Mouse (Mus musculus): ENCODE data around the gene Cog6. TPM values are rescaled to one million over a fixed set of nuclear protein-coding genes. Genes with fewer than 3 reads are reported as not detected.

Cog6 gene
- polyA plus RNA-seq (2016; fragmentation: Nextera tagmentation; extraction: Ambion mirVana): 37.8 and 39.4 TPM in 2 replicates

DNA sequence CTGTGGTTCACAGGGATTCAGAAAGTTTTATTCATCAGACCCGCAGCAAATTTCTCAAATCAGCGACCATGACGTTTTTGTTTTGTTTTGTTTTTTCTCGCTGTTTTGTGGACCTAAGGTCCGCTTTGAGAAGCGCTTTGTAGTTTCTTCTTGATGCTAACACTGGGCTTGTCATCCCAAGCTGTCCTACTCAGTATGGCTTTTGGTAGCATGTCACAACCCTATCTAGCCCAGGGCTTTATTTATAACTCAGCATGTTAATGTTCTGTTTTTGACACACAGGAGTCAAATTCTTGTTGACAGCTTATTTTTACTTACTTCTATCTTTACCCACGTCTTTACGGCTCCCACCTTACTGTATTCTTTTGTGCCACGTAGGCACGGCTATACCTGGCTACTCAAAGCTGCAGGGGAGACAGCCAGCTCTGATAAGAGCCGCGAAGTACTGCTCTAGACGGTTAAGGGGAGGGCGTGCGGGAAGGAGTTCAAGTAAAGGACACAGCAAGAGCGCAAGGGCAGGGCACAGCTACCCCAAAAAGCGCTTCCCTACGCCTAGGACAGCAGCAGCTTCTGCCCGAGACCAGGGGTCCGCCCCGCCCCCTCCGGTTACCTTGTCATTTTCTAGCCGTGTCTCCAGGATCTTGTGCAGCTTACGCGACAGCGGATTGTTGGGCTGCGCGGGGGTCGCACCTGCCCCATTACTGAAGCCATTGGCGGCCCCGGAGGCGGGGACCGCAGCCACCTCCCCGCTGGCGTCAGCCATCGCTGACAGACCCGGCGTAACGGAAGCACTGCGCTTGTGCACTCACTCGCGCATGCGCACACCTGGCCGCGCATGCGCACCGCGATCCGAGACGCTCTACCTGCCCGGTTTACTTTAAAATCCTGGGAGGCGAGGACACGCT lies at the start of gene Cog6:
Gene Cog6, minus strand, starts transcription at position 802 of the 905 bp plus-strand sequence.
- Histone ChIP-seq H3K36me3 (replicated peaks) (peaks cover 23% of the 10 kb centered on the region), H3K4me3 (peak within 1 kb of the TSS; percentile 88), H3K27ac (peak within 1 kb of the TSS; percentile 89), H3K9me3 (no peaks in the 10 kb centered on the region), H3K27me3 (ENCODE audit: poor library complexity, severe bottlenecking) (no peaks in the 10 kb centered on the region), H3K4me1 (peaks cover 10% of the 10 kb centered on the region)
- 7% methylated on average over 53 of the region's 53 CpGs for WGBS
- peak; percentile 81 for DNase-seq (ENCODE audit: extremely low spot score, low spot score)

DNA sequence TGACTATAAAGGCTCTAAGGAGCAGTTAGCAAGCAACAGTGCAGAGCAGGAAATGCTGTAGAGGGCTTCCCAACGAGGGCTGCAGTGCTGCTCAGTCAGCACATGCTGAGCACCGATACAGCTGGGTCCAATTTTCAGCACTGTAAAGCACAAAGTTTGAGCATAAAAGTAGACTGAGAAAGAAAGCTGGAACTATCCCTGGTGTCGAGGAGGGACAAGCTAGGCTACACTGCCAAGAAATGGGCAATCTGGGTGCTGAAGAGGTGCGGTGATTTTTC lies 49.0 kb upstream of the Cog6 start:
- Histone ChIP-seq H3K9me3 (peaks cover 3% of the 10 kb centered on the region; the same call in 1 of the 2 replicates), H3K27ac (no peak overlapping the region), H3K27me3 (ENCODE audit: poor library complexity, severe bottlenecking) (no peaks in the 10 kb centered on the region), H3K36me3 (replicated peaks) (no peaks in the 10 kb centered on the region), H3K4me1 (peaks cover 19% of the 10 kb centered on the region), H3K4me3 (no peak overlapping the region)
- DNase-seq (ENCODE audit: extremely low spot score, low spot score): no peak
- WGBS: 84% methylated on average over 4 of the region's 4 CpGs

DNA sequence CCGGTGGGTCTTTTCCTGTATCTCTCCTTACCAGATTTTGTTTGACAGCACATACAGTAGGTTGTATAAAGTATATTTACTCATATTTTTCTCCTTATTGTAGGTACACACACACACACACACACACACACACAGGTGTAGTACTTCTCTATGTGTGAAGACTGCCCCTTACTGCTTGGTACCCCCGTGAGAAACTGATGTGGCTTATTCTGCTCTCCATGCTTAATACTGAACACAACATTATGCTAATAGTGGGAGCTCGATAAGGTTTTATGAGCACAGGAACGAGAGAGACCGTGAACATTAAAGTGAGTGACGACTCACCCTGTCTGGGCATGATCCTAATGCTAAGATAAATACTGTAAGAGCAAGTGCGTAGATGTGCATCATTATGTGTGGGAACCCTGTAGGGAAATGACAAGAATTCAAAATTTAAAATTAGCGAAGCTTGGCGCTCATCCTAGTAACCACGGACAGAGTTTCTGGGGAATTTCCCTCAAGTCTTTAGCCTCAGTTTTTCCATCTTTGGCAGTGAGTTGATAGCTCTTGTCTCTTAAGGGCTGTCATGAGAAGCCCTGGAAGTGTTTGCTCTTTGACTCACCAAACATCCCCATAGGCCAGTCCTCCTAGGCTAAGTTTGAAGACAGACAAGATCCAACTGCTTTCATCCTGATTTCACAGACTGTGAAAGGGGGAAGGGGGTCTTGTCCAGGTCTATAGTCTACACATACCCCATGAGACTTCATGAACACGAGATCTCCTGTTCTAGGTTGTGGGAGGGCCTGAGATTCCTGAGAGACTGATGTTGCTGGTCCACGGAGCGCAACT lies 48.4 kb upstream of the Cog6 start:
- no peaks in the 10 kb centered on the region for H3K36me3 ChIP-seq (replicated peaks)
- no peaks in the 10 kb centered on the region for H3K27me3 ChIP-seq (ENCODE audit: poor library complexity, severe bottlenecking)
- no peak overlapping the region for H3K27ac ChIP-seq
- WGBS: 93% methylated on average over 13 of the region's 13 CpGs
- H3K9me3 ChIP-seq: peaks cover 3% of the 10 kb centered on the region; the same call in 1 of the 2 replicates
- DNase-seq (ENCODE audit: extremely low spot score, low spot score): no peak
- H3K4me1 ChIP-seq: peaks cover 16% of the 10 kb centered on the region
- H3K4me3 ChIP-seq: no peak overlapping the region

DNA sequence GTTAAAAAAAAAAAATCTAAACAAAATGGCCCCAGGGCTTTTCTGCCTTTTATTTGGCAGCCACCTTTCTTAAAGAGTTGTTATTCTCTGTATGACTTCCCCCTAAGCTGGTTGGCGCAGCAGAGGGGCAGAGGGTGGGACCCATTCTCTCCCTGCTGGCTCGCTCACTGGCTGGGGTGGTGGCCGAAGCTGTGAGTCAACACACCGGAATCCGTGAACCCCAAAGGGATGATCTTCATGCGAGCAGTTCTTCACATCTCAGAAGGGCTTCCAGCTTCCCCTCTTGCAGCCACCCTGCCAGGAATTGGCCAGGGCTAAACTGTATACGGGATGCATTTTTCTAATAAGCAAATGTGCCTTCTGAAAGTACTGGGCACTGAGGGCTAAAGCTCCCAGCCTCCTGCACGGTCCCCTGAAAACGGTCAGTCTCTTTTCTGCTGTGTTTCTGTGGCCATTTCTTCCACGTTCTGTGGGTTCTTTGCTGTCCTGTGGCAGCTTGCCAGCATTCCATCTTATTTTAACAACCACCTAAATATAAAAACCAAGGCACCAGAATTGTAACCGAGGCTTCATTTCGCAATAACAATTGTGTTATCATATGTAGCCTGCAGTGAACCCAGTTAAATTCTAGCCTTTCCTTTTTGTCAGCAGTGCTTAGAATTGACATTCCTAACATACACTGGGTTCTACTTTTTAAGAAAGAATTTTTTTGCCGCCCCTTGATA lies 46.5 kb upstream of the Cog6 start:
- Histone ChIP-seq H3K36me3 (replicated peaks) (no peaks in the 10 kb centered on the region), H3K9me3 (peaks cover 3% of the 10 kb centered on the region; the same call in 1 of the 2 replicates), H3K27me3 (ENCODE audit: poor library complexity, severe bottlenecking) (no peaks in the 10 kb centered on the region), H3K4me1 (peaks cover 22% of the 10 kb centered on the region), H3K4me3 (no peak overlapping the region), H3K27ac (no peak overlapping the region)
- DNase-seq (ENCODE audit: extremely low spot score, low spot score): no peak
- 66% methylated on average over 13 of the region's 13 CpGs for WGBS

DNA sequence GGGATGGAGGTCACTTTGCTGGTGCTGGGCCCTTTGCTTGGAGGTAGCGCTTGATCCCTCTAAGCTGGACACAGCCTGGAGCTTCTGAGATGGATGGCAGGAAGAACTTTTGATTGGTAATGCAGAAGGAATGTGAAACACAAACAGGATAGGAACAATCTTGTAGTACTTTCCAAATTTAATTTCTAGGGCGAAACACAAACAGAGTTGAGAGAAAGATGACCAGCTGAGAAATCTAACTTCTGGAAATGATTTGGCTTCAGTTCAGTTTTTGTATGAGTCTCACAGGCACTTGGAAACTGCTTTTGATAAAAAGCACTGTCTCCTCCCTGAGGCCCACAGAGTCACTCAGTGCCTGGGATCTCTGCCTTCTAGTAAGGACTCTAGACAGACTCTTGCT lies 42.9 kb upstream of the Cog6 start:
- H3K27ac ChIP-seq: no peak overlapping the region
- H3K27me3 ChIP-seq (ENCODE audit: poor library complexity, severe bottlenecking): no peaks in the 10 kb centered on the region
- no peaks in the 10 kb centered on the region for H3K9me3 ChIP-seq
- H3K4me3 ChIP-seq: no peak overlapping the region
- no peaks in the 10 kb centered on the region for H3K36me3 ChIP-seq (replicated peaks)
- peaks cover 37% of the 10 kb centered on the region for H3K4me1 ChIP-seq
- WGBS: 82% methylated on average over 2 of the region's 2 CpGs
- no peak for DNase-seq (ENCODE audit: extremely low spot score, low spot score)

DNA sequence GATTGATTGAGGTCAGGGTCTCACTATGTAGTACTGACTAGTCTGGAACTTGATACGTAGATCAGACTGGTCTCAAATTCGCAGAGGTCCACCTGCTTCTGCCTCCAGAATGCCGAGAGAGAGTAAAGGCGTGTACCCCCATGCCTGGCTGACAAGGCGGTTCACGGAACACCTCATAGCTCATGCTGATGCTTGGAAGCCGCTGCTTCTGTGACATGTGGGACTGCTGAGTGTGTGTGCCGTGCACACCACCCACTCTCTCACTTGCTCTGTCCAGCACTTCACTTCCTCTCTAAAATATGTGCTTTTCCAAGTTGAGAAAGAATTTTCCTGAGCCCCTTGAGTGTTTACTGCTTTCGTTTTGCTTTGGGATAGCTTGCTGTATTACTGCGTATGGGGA lies 39.4 kb upstream of the Cog6 start:
- Histone ChIP-seq H3K4me3 (no peak overlapping the region), H3K27ac (no peak overlapping the region), H3K9me3 (no peaks in the 10 kb centered on the region), H3K4me1 (peaks cover 35% of the 10 kb centered on the region), H3K27me3 (ENCODE audit: poor library complexity, severe bottlenecking) (no peaks in the 10 kb centered on the region), H3K36me3 (replicated peaks) (no peaks in the 10 kb centered on the region)
- 90% methylated on average over 10 of the region's 10 CpGs for WGBS
- no peak for DNase-seq (ENCODE audit: extremely low spot score, low spot score)

DNA sequence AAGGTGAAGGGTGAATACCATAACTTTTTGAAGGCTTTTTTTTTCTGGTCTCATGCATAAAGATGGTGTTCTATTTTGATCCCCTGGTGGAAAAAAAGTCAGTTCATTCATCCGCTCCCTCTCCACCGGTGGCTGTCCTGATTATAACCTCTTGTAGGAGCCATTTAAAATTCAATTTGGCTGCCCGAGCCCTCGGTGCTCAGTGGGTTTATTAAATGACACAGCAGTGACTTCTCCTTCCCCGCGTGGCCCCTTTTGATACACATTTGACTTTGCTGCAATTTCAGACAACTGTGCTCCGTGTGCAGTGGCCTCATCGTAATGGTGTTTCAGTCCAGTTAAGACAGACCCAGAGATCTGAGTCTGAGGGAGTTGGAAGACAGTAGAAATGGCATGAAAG lies 35.3 kb upstream of the Cog6 start:
- H3K27me3 ChIP-seq (ENCODE audit: poor library complexity, severe bottlenecking): no peaks in the 10 kb centered on the region
- no peak overlapping the region for H3K4me3 ChIP-seq
- H3K4me1 ChIP-seq: peaks cover 16% of the 10 kb centered on the region
- no peaks in the 10 kb centered on the region for H3K9me3 ChIP-seq
- H3K27ac ChIP-seq: no peak overlapping the region
- no peaks in the 10 kb centered on the region for H3K36me3 ChIP-seq (replicated peaks)
- DNase-seq (ENCODE audit: extremely low spot score, low spot score): no peak
- 70% methylated on average over 8 of the region's 8 CpGs for WGBS

DNA sequence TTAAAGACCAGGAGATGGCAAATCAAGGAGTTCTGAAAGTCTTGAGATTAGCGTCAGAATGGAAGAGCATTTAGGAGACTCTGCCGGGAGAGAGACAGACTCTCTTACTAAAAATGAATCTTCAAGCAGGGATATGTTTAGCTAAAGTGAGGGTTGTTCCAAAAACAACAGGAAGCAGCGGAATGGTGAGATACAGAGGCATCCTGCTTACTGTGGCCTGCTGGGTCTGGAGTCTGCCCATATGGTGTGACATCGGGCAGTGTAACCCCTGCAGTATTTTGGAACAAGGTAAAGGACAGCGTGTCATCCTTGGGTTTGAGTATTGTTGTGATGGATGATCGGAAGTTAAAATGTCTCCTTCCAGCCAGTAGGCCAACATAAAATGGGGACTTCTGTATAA lies 29.3 kb upstream of the Cog6 start:
- peaks cover 20% of the 10 kb centered on the region for H3K4me1 ChIP-seq
- no peaks in the 10 kb centered on the region for H3K9me3 ChIP-seq
- 92% methylated on average over 6 of the region's 6 CpGs for WGBS
- DNase-seq (ENCODE audit: extremely low spot score, low spot score): no peak
- H3K4me3 ChIP-seq: no peak overlapping the region
- 0 out of 2 replicates have a peak, but pooled peaks cover 3% of the 10 kb centered on the region for H3K36me3 ChIP-seq (replicated peaks)
- peaks cover 16% of the 10 kb centered on the region for H3K27me3 ChIP-seq (ENCODE audit: poor library complexity, severe bottlenecking)
- no peak overlapping the region for H3K27ac ChIP-seq

DNA sequence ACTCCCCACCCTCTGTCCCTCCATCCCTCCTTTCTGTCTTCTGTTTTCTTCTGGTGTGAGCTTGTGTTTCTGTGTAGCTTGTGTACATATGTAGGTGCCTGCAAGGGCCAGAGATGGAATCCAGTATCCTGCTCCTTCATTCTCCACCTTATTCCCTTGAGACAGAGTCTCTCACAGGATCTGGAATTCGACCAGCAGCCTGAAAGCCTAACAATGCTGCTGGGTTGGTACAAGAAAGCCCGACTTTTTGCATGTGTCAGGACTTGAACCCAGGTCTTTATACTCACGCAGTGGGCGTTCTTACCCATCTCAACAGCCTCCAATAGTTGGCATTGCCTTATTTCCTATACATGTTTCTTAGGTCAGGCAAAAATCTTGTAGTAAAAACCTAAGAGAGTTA lies 28.7 kb upstream of the Cog6 start:
- peaks cover 22% of the 10 kb centered on the region for H3K27me3 ChIP-seq (ENCODE audit: poor library complexity, severe bottlenecking)
- no peak overlapping the region for H3K27ac ChIP-seq
- H3K4me3 ChIP-seq: no peak overlapping the region
- no peak for DNase-seq (ENCODE audit: extremely low spot score, low spot score)
- no peaks in the 10 kb centered on the region for H3K9me3 ChIP-seq
- peaks cover 26% of the 10 kb centered on the region for H3K4me1 ChIP-seq
- WGBS: 85% methylated on average over 4 of the region's 4 CpGs
- H3K36me3 ChIP-seq (replicated peaks): 0 out of 2 replicates have a peak, but pooled peaks cover 3% of the 10 kb centered on the region

DNA sequence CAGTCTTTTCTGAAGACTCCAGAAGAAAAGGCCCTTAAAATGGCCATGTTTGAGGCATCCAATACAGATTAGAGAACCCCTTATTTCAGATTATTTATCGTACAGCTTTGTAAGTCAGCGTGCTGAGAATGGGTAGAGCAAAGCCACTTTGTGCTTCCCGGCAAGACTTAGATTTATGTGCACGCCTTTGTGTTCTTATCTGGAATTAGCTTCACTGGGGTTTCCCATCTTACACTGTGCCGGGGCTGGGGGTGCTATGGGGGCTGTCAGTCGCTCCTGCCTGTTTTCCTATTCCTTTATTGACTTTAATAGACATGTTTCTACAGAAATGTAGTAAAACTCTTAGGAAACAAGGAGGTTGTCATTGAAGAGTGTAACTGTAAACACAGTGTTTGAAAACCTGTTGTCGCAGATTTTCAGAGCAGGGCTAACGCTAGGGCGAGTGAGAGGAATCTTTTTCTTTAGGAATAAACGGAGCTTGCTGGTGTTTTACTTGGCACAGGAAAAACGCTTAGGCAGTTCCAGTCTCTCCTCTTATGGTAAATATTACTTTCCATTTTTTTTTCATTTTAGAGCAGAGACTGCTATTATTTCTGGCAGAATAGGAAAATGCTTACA lies 27.8 kb upstream of the Cog6 start:
- Histone ChIP-seq H3K27me3 (ENCODE audit: poor library complexity, severe bottlenecking) (peaks cover 31% of the 10 kb centered on the region), H3K4me3 (no peak overlapping the region), H3K27ac (no peak overlapping the region), H3K4me1 (peaks cover 30% of the 10 kb centered on the region), H3K36me3 (replicated peaks) (0 out of 2 replicates have a peak, but pooled peaks cover 3% of the 10 kb centered on the region), H3K9me3 (no peaks in the 10 kb centered on the region)
- DNase-seq (ENCODE audit: extremely low spot score, low spot score): no peak
- WGBS: 88% methylated on average over 11 of the region's 11 CpGs

DNA sequence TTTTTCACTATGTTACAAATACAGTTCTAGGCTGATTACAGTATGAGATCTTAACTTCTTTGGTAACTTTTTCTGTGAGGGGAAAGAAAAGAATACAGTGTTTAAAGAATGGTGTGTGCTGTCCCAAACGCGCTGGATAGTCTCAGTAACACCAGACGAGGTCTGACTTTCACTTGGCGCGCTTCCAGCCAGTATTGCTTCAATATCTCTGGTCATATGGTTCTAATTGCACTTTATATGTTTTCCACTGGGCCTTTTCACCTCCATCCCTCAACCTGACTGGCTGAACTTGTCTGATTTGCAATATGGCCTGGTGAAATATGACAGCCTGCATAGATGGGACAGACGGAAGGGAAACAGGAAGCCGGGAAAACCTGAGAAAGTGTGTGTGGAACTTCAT lies 27.2 kb upstream of the Cog6 start:
- WGBS: 78% methylated on average over 7 of the region's 7 CpGs
- H3K4me3 ChIP-seq: no peak overlapping the region
- no peak for DNase-seq (ENCODE audit: extremely low spot score, low spot score)

DNA sequence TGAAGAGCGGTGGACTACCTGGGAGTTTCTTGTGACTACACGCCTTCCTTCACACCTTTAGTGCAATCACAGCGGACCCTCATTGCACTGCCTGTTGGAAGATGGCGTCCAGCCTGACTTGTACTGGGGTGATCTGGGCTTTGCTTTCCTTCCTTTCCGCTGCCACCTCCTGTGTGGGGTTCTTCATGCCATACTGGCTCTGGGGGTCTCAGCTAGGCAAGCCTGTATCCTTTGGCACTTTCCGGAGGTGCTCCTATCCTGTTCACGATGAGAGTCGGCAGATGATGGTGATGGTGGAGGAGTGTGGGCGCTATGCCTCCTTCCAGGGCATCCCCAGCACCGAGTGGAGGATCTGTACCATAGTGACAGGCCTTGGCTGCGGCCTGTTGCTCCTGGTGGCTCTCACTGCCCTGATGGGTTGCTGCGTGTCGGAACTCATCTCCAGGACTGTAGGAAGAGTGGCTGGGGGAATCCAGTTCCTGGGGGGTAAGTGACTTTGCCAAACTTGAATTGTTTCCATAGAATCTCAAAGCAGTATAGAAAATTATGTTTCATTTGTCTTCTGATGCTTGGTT lies 26.3 kb upstream of the Cog6 start:
- Histone ChIP-seq H3K27ac (no peak overlapping the region), H3K36me3 (replicated peaks) (0 out of 2 replicates have a peak, but pooled peaks cover 3% of the 10 kb centered on the region), H3K9me3 (no peaks in the 10 kb centered on the region), H3K27me3 (ENCODE audit: poor library complexity, severe bottlenecking) (peaks cover 43% of the 10 kb centered on the region), H3K4me3 (no peak overlapping the region), H3K4me1 (peaks cover 30% of the 10 kb centered on the region)
- no peak for DNase-seq (ENCODE audit: extremely low spot score, low spot score)
- 94% methylated on average over 13 of the region's 13 CpGs for WGBS

More for the DNA sequence above, 27.2 kb upstream of the Cog6 start:
- Histone ChIP-seq H3K27ac (no peak overlapping the region), H3K27me3 (ENCODE audit: poor library complexity, severe bottlenecking) (peaks cover 36% of the 10 kb centered on the region), H3K9me3 (no peaks in the 10 kb centered on the region), H3K4me1 (peaks cover 30% of the 10 kb centered on the region), H3K36me3 (replicated peaks) (0 out of 2 replicates have a peak, but pooled peaks cover 3% of the 10 kb centered on the region)
